In genomic region chr9:120601488-120602171, GRCm38 (mm10) we compare ENCODE assay signal across 8 mouse cellular contexts. TPM values are rescaled to one million over a fixed set of nuclear protein-coding genes. Genes with fewer than 3 reads are reported as not detected.
DNase-seq lines count a peak whose midpoint lies in the region; ATAC-seq and TF ChIP-seq lines count a peak whose summit lies in the region.

No protein-coding gene starts in this region.

- WGBS in forebrain, embryonic 12.5 days, result 22% methylated on average over 17 of the region's 17 CpGs
- WGBS in heart, embryonic 16.5 days, result 18% methylated on average over 17 of the region's 17 CpGs
- 17% methylated on average over 17 of the region's 17 CpGs for WGBS in liver, embryonic 14.5 days (ENCODE audit: insufficient replicate concordance)
- WGBS in neural tube, embryonic 12.5 days, result 25% methylated on average over 17 of the region's 17 CpGs

- peak; percentile 60 for DNase-seq in ES-CJ7 (ENCODE audit: low read depth, low spot score)
- peak; percentile 82 for DNase-seq in kidney, postnatal 14 days
- peak in 1 of 3 experiments; percentile 62 for DNase-seq in liver, embryonic 14.5 days (ENCODE audit: low read depth in 3 of 3, low spot score in 3 of 3)
- DNase-seq in testis, postnatal 14 days (ENCODE audit: low spot score), result peak; percentile 66

- no peak overlapping the region for H3K4me2 ChIP-seq in forebrain, embryonic 12.5 days
- H3K4me2 ChIP-seq in heart, embryonic 16.5 days (ENCODE audit: low read depth, low read length), result peak overlapping the region; percentile 41
- H3K4me2 ChIP-seq in liver, embryonic 14.5 days (ENCODE audit: low read depth), result peak overlapping the region; percentile 38
- H3K4me2 ChIP-seq in neural tube, embryonic 12.5 days (replicated peaks), result no peak overlapping the region

- peak; percentile 94 for TF ChIP-seq CTCF in liver, embryonic 14.5 days (IDR thresholded peaks at IDR 0.05; ENCODE audit: low read depth)

- peak; percentile 52; the same call in 1 of the 2 replicates for ATAC-seq in cerebellum, adult (ENCODE audit: insufficient number of reproducible peaks, low FRiP score, low TSS enrichment)
- ATAC-seq in forebrain, embryonic 12.5 days (ENCODE audit: low FRiP score), result peak; percentile 42; the same call in 1 of the 2 replicates
- peak; percentile 67 for ATAC-seq in heart, embryonic 16.5 days (replicated peaks; ENCODE audit: extremely low read depth, insufficient read depth, low FRiP score)
- peak; percentile 87 for ATAC-seq in liver, embryonic 14.5 days (ENCODE audit: insufficient read depth)
- ATAC-seq in neural tube, embryonic 12.5 days (ENCODE audit: low FRiP score, low read depth), result peak; percentile 33; the same call in 1 of the 2 replicates

- H3K27me3 ChIP-seq in forebrain, embryonic 12.5 days, result 0 out of 2 replicates have a peak, but pooled peaks cover 3% of the 10 kb centered on the region
- H3K27me3 ChIP-seq in heart, embryonic 16.5 days (ENCODE audit: control insufficient read depth, insufficient read depth, low read length), result no peaks in the 10 kb centered on the region
- no peaks in the 10 kb centered on the region for H3K27me3 ChIP-seq in liver, embryonic 14.5 days (ENCODE audit: control insufficient read depth, insufficient read depth, low read length)
- H3K27me3 ChIP-seq in neural tube, embryonic 12.5 days (replicated peaks), result no peaks in the 10 kb centered on the region

- no peaks in the 10 kb centered on the region for H3K9me3 ChIP-seq in forebrain, embryonic 12.5 days
- peaks cover under 1% of the 10 kb centered on the region; the same call in 1 of the 2 replicates for H3K9me3 ChIP-seq in heart, embryonic 16.5 days (replicated peaks; ENCODE audit: control insufficient read depth, low read length)
- no peaks in the 10 kb centered on the region for H3K9me3 ChIP-seq in liver, embryonic 14.5 days (ENCODE audit: control insufficient read depth, low read length)
- no peaks in the 10 kb centered on the region for H3K9me3 ChIP-seq in neural tube, embryonic 12.5 days

- H3K9ac ChIP-seq in forebrain, embryonic 12.5 days, result no peak overlapping the region
- no peak overlapping the region for H3K9ac ChIP-seq in heart, embryonic 16.5 days (ENCODE audit: low read length)
- H3K9ac ChIP-seq in liver, embryonic 14.5 days (replicated peaks), result no peak overlapping the region
- no peak overlapping the region for H3K9ac ChIP-seq in neural tube, embryonic 12.5 days

- no peaks in the 10 kb centered on the region for H3K36me3 ChIP-seq in forebrain, embryonic 12.5 days (replicated peaks)
- no peaks in the 10 kb centered on the region for H3K36me3 ChIP-seq in heart, embryonic 16.5 days (ENCODE audit: control insufficient read depth, insufficient read depth)
- no peaks in the 10 kb centered on the region for H3K36me3 ChIP-seq in liver, embryonic 14.5 days (replicated peaks; ENCODE audit: control insufficient read depth, insufficient read depth, low read depth)
- no peaks in the 10 kb centered on the region for H3K36me3 ChIP-seq in neural tube, embryonic 12.5 days

- peaks cover 26% of the 10 kb centered on the region for H3K4me1 ChIP-seq in forebrain, embryonic 12.5 days
- H3K4me1 ChIP-seq in heart, embryonic 16.5 days (ENCODE audit: control insufficient read depth, insufficient read depth, low read length), result peaks cover 5% of the 10 kb centered on the region
- H3K4me1 ChIP-seq in liver, embryonic 14.5 days (replicated peaks; ENCODE audit: control insufficient read depth in 2 of 2, insufficient read depth in 2 of 2, low read length in 1 of 2), result 0 out of 4 replicates have a peak, but pooled peaks cover 0 to 2% of the 10 kb centered on the region in 2 experiments
- H3K4me1 ChIP-seq in neural tube, embryonic 12.5 days, result peaks cover 11% of the 10 kb centered on the region

- no peak overlapping the region for H3K27ac ChIP-seq in forebrain, embryonic 12.5 days
- H3K27ac ChIP-seq in heart, embryonic 16.5 days (ENCODE audit: low read length), result no peak overlapping the region
- H3K27ac ChIP-seq in liver, embryonic 14.5 days, result no peak overlapping the region; the same call in 1 of the 2 replicates
- H3K27ac ChIP-seq in neural tube, embryonic 12.5 days, result no peak overlapping the region

- TF ChIP-seq EP300 in liver, embryonic 14.5 days (IDR thresholded peaks at IDR 0.05; ENCODE audit: low read depth), result no peak

- no peak overlapping the region for H3K4me3 ChIP-seq in forebrain, embryonic 12.5 days (replicated peaks)
- no peak overlapping the region; the same call in 1 of the 2 replicates for H3K4me3 ChIP-seq in heart, embryonic 16.5 days (ENCODE audit: low read length)
- peak overlapping the region in 1 of 2 experiments; percentile 18; a peak in 1 of 4 replicates for H3K4me3 ChIP-seq in liver, embryonic 14.5 days (ENCODE audit: insufficient read depth in 1 of 2, low read depth in 2 of 2, low read length in 2 of 2)
- no peak overlapping the region for H3K4me3 ChIP-seq in neural tube, embryonic 12.5 days

RNA-seq across cellular contexts. Expression of gene Rpl14, which starts 30.4 kb away (rescaled TPM):
- polyA plus RNA-seq in forebrain, embryonic 12.5 days (2016; fragmentation: Nextera tagmentation; extraction: Ambion mirVana), result 610 and 612 TPM in 2 replicates
- polyA plus RNA-seq in heart, embryonic 16.5 days (2015; fragmentation: Nextera tagmentation; extraction: Ambion mirVana), result 375 and 390 TPM in 2 replicates
- 248 and 556 TPM in 2 replicates for polyA plus RNA-seq in liver, embryonic 14.5 days (2012; rRNA removed)
- polyA plus RNA-seq in liver, embryonic 14.5 days (2014; fragmentation: Nextera tagmentation; extraction: Ambion mirVana), result 571 and 586 TPM in 2 replicates
- 538 and 558 TPM in 2 replicates for polyA plus RNA-seq in neural tube, embryonic 12.5 days (2016; fragmentation: Nextera tagmentation; extraction: Ambion mirVana)

Comparison
In these comparisons a context has a peak if more than half of its experiments do, and no peak if none do; other contexts are left out.
1. ATAC-seq: peak in every context shown above with its lines; median percentile 87 in liver, embryonic 14.5 days; 67 in heart, embryonic 16.5 days; 52 in cerebellum, adult; 42 in forebrain, embryonic 12.5 days; 33 in neural tube, embryonic 12.5 days.
2. H3K4me2 ChIP-seq: peak in heart, embryonic 16.5 days (single experiment) and liver, embryonic 14.5 days (single experiment); none in forebrain, embryonic 12.5 days (single experiment) and neural tube, embryonic 12.5 days (single experiment).